Mouse (Mus musculus): ENCODE measurements around the gene Sgcb. TPM values are rescaled to one million over a fixed set of nuclear protein-coding genes. Genes with fewer than 3 reads are reported as not detected.
"Not testable (repeated sequence)": the region's sequence is repeated elsewhere in the genome, so short reads cannot be mapped to it uniquely, and the experiment has no call there.

Sgcb gene
- polyA plus RNA-seq, 1 experiment from 2014 or later = 19.8 TPM

GRCm38 (mm10) chr5:73598943-73599695, 48.5 kb downstream of the Sgcb start:
- Histone ChIP-seq H3K36me3 (no peaks in the 10 kb centered on the region), H3K4me3 (no peak overlapping the region), H3K9me3 (no peaks in the 10 kb centered on the region), H3K4me1 (replicated peaks) (peaks cover 24% of the 10 kb centered on the region), H3K27me3 (ENCODE audit: insufficient read depth, poor library complexity, severe bottlenecking) (no peaks in the 10 kb centered on the region), H3K27ac (no peak overlapping the region)
- peak; percentile 25 for DNase-seq (ENCODE audit: low spot score)
- 66% methylated on average over 5 of the region's 5 CpGs for WGBS

DNA sequence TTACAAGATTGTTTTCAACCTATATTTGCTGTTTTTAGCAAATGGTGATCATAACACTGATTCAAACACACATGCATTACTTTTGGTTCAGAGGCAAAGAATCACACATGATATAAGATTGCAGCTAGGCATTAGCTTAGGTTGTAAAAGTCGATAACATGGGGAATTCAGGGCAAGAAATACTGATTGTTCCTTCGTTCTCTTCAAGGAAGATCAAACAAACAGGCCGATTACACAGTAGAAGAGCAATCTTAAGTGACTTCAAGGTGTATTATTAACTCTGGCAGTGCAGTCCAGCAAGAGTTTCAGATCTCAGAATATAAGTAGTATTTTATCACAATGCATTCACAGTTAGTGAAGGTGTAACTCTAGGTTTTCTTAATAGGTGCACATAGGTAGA, 60.5 kb downstream of the Sgcb start:
- Histone ChIP-seq H3K4me3 (no peak overlapping the region), H3K27ac (0 out of 2 replicates have a peak overlapping the region, but pooled peaks have one; percentile 29), H3K36me3 (no peaks in the 10 kb centered on the region), H3K27me3 (ENCODE audit: insufficient read depth, poor library complexity, severe bottlenecking) (no peaks in the 10 kb centered on the region), H3K9me3 (no peaks in the 10 kb centered on the region), H3K4me1 (replicated peaks) (peaks cover 11% of the 10 kb centered on the region)
- WGBS = 82% methylated on average over 3 of the region's 3 CpGs
- DNase-seq (ENCODE audit: low spot score) = no peak

GRCm38 (mm10) chr5:73586597-73586996, 61.0 kb downstream of the Sgcb start:
- no peaks in the 10 kb centered on the region for H3K9me3 ChIP-seq
- no peaks in the 10 kb centered on the region for H3K36me3 ChIP-seq
- WGBS = 75% methylated on average over 4 of the region's 4 CpGs
- H3K4me1 ChIP-seq (replicated peaks) = peaks cover 11% of the 10 kb centered on the region
- no peak for DNase-seq (ENCODE audit: low spot score)
- H3K4me3 ChIP-seq = no peak overlapping the region
- H3K27ac ChIP-seq = 0 out of 2 replicates have a peak overlapping the region, but pooled peaks have one; percentile 29
- no peaks in the 10 kb centered on the region for H3K27me3 ChIP-seq (ENCODE audit: insufficient read depth, poor library complexity, severe bottlenecking)

DNA sequence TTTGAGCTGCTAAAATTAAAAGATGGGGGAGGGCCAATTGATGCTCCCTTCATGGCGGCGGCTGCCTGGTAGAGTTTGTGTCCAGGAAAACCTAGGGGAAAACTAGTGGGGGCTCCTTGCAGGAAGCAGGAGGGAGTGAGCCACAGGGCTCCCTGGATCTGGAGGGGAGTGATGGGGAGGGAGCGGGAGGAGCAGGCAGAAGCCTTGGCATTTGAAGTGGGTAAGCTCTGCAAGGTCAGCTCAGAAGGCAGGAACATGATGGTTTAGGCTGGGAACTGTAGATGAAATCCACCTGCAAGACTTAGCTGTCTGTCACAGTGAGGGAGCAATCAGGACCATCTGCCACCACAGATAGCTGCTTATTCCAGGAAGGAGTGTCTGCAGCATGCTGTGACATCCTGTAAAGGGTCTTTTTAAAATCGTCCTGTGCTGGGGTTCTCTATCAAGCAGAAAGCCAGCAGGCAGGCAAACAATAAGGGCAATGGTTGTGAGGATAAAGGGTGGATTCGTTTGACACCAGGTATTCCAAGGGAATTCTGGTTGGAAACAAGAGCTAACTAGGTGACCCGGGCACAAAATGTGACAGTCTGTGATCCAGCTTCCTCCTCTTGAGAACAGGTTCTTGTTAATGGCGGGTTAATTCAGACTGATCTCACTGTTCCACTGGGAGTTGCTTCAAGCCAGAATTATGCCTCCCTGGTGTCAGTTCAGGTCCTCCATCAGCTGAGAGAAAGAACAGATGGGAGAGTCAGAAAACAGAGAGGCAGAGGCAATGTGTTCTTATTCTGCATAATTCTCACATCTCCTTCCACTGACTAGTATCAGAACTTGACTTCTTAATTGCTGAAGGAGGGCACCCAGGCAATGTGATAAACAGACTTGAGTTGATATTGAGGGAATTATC, 62.1 kb downstream of the Sgcb start:
- H3K4me1 ChIP-seq (replicated peaks) = peaks cover 11% of the 10 kb centered on the region
- H3K36me3 ChIP-seq = no peaks in the 10 kb centered on the region
- WGBS = 36% methylated on average over 7 of the region's 7 CpGs
- H3K27me3 ChIP-seq (ENCODE audit: insufficient read depth, poor library complexity, severe bottlenecking) = no peaks in the 10 kb centered on the region
- H3K27ac ChIP-seq = peak overlapping the region; percentile 59
- no peak overlapping the region for H3K4me3 ChIP-seq
- H3K9me3 ChIP-seq = no peaks in the 10 kb centered on the region
- DNase-seq (ENCODE audit: low spot score) = no peak

- H3K4me1 ChIP-seq (replicated peaks) = peaks cover 11% of the 10 kb centered on the region
- not testable (repeated sequence) for H3K9me3 ChIP-seq; H3K36me3 ChIP-seq; DNase-seq (ENCODE audit: low spot score); H3K27me3 ChIP-seq (ENCODE audit: insufficient read depth, poor library complexity, severe bottlenecking); H3K27ac ChIP-seq; H3K4me3 ChIP-seq
- WGBS = 93% methylated on average over 6 of the region's 6 CpGs
Observed at GRCm38 (mm10) chr5:73584011-73584410, 63.6 kb downstream of the Sgcb start.

Other genes with a start within 250 kb of the Sgcb start
- gene Cwh43, start 241.7 kb downstream of the Sgcb start, polyA plus RNA-seq (2016; fragmentation: Nextera tagmentation; extraction: Ambion mirVana) = not detected in 2 replicates
- 45.7 and 46.9 TPM in 2 replicates for gene Dcun1d4, start 166.8 kb downstream of the Sgcb start, polyA plus RNA-seq (2016; fragmentation: Nextera tagmentation; extraction: Ambion mirVana)
- gene Lrrc66, start 15.3 kb downstream of the Sgcb start, polyA plus RNA-seq (2016; fragmentation: Nextera tagmentation; extraction: Ambion mirVana) = not detected in 2 replicates
- gene Spata18, start 3.6 kb upstream of the Sgcb start, polyA plus RNA-seq (2016; fragmentation: Nextera tagmentation; extraction: Ambion mirVana) = 0.14 and 0.85 TPM in 2 replicates